Mouse (Mus musculus) skeletal muscle tissue, adult 2 months (tissue): ENCODE results near the gene Nop14.
"Not testable (repeated sequence)": the region's sequence is repeated elsewhere in the genome, so short reads cannot be mapped to it uniquely, and the experiment has no call there.

Experiments used
- DNase-seq: peaks from one replicate; pipeline ENCODE4 v3.0.0-alpha.2; 2012; ENCODE audit warnings: low read depth, low spot score

Nop14 gene

GRCm38 (mm10) chr5:34632996-34633395 lies 27.0 kb downstream of the Nop14 start:
- DNase-seq = no peak

GRCm38 (mm10) chr5:34609966-34610365 lies 50.0 kb downstream of the Nop14 start:
- DNase-seq = no peak

DNA sequence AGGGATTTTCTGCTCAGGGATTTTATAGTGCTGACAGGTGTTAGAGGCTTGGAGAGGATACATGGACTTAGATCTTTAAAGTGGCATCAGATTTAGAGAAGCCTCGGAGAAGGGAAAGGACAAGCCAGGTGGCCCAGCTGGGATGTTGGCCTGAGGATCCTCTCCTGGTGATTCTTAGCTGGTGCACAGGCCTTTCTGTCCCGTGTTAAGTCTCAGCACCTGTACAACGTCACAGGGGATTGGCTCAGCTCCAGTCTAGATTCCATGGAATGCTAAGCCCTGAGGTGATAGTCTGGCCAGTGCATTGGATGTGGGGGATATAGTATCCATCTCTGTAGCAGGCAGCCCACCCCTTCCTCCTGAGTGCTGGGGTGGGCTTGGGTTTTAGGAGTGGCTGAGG lies 51.7 kb downstream of the Nop14 start:
- no peak for DNase-seq

DNA sequence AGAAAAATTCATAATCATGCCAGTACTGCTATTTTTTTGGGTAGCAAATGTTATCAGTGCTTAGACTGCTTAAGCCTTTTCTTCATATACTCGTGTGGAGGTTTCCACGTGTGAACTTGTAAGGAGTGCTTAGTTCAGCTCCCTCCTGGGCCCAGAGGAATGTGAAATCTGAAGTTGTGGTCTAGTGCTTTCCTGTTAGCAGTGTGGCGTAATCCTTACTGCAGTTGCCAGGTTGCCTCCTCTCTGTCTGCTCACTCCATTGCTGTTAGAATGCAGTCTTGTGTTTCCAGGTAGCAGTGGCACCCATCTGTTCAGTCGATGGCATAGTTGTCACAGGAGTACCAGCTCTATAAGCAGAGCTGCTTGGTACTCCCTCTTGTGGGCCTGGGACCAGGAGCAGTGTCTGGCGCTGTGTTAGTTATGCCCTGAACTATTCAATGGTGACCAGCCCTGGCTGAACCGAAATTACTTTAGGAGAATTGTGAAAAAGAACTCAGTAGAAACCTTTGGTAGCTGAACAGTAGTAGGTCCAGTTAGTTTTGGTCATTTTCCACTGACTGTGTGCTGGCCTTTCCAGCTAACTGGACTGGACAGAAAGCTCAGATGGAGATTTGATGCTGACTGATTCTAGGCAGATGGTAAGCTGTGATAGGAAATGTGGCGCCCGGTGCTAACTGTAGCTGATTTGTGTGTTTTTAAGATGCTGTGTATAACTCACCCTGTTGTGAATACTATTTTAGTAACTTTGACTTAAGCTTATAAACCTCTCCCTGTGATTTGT lies 52.7 kb downstream of the Nop14 start:
- no peak for DNase-seq

- no peak for DNase-seq
Observed at GRCm38 (mm10) chr5:34604576-34604975, 55.4 kb downstream of the Nop14 start.

DNA sequence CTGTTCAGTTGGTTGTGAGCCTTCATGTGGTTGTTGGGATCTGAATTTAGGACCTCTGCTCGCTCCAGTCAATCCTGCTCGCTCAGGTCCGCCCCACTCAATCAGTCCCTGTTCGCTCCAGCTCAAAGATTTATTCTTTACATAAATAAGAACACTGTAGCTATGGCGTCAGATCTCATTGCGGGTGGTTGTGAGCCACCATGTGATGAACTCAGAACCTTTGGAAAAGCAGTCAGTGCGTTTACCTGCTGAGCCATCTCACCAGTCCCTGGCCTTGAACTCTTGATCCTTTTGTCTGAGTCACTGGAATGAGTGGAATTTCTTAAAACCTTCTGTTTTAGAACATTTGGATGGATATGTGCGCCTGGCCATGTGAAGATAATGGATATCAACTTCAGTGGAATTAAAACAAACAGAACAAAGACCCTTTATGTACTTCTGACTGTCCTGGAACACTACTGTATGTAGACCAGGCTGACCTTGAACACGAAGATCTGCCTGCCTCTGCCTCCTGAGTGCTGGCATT lies 66.7 kb downstream of the Nop14 start:
- DNase-seq = no peak

DNA sequence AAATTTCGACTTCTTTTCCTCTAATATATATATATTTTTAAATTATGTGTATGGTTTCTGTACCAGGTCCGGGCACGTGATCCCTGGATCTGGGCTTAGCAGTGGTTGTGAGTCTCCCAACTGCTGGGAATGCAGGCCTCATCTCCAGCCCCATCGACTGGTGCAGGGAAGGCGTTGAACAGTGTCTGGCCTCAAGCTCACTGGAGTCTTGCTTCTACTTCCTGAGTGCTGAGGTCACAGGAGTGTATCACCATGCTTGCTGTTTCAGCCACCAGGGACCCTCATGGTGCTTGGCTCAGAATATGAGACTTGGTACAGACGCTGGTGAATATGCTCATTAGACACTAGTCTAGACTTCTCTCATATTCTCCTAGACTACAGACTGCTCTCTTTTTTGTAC lies 67.3 kb downstream of the Nop14 start:
- DNase-seq = no peak

DNA sequence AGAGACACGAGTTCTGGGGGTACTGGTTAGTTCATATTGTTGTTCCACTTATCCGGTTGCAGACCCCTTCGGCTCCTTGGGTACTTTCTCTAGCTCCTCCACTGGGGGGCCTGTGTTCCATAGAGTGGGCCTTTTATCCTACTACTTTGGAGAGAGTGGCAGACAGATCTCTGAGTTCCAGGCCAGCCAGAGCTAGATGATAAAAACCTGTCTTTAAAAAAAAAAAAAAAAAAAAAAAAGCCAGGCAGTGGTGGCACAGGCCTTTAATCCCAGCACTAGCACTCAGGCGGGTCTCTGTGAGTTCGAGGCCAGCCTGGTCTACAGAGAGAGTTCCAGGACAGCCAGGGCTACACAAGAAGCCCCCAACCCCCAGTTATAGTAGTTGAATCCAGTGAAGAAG lies 67.7 kb downstream of the Nop14 start:
- DNase-seq = not testable (repeated sequence)

- no peak for DNase-seq
Observed at GRCm38 (mm10) chr5:34591388-34592004, 68.5 kb downstream of the Nop14 start.

DNA sequence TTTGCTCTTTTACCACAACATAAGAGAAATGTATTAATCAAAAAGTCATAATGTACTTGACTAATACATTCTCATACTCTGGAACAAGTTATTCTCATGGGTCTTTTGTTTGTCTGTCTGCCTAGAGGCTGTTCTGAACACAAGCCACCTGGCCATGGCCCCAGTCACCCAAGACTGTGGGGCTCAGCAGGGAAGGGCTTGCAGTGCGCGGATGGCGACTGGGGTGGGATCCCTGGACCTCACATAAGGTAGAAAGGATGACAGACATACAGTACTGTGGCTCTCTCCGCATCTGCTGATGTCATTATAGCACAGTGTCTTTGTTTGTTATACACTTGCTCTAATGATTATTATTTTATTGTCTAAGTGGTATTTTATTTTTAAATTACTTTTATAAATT lies 69.2 kb downstream of the Nop14 start:
- no peak for DNase-seq

DNA sequence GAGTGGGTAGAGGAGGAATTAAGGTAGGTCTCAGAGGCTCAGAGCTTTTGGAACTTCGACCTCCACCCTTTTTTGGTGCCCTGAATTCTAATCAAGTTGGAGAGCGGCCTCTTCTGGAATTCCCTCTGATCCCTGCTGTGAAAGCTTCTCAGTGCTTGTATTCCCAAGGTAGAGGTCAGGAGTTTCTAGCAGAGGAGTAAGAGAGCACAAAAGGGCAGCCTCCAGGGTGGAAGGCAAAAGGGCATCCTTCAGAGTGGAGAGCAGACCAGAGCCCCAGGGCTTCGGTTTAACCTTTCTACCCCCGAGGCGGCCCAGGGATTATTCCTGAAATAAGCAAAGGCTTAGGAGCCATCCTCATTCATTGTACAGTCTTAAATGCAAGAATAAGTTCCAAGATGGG lies 69.9 kb downstream of the Nop14 start:
- no peak for DNase-seq
